In the genomic region with DNA sequence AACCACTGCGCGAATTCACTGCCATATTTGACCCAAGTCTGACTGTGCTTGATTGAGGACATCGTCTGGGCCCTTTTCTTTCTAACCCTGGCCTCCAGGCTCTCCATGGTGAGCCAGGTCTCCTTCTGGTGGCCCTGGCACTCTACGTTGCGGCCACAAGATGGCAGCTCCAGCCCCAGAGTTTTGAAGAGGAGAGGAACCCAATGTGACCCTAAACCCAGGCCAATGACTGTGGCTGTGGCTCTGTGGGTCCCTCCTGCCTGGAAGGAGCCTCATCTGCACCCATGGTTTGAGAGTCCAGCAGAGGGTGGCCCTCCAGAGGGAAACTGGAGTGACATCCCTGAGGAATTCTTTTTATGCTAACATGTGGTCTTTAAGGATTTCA, we compare ENCODE assay signal across 8 mouse cellular contexts.
DNase-seq lines count a peak whose midpoint lies in the region; ATAC-seq and TF ChIP-seq lines count a peak whose summit lies in the region.

No protein-coding gene starts in this region.

- 0 out of 2 replicates have a peak, but pooled peaks cover 2% of the 10 kb centered on the region for H3K4me1 ChIP-seq in thymus, adult 2 months (replicated peaks; ENCODE audit: control insufficient read depth, insufficient read depth, low read length)
- H3K4me1 ChIP-seq in kidney, embryonic 14.5 days (ENCODE audit: control insufficient read depth, insufficient read depth, low read length) = no peaks in the 10 kb centered on the region
- peaks cover 10% of the 10 kb centered on the region for H3K4me1 ChIP-seq in midbrain, embryonic 15.5 days

- no peak overlapping the region for H3K4me3 ChIP-seq in thymus, adult 2 months (ENCODE audit: control insufficient read depth, insufficient read depth, low read length)
- H3K4me3 ChIP-seq in kidney, embryonic 14.5 days (ENCODE audit: low read length) = no peak overlapping the region
- no peak overlapping the region for H3K4me3 ChIP-seq in midbrain, embryonic 15.5 days

- H3K9me3 ChIP-seq in kidney, embryonic 14.5 days (ENCODE audit: control insufficient read depth, low read length) = 0 out of 2 replicates have a peak, but pooled peaks cover 4% of the 10 kb centered on the region
- H3K9me3 ChIP-seq in midbrain, embryonic 15.5 days = no peaks in the 10 kb centered on the region

- peak; percentile 22; the same call in 1 of the 2 replicates for ATAC-seq in kidney, embryonic 14.5 days (ENCODE audit: low FRiP score, low TSS enrichment)
- ATAC-seq in midbrain, embryonic 15.5 days (replicated peaks) = peak; percentile 67; the same call in 1 of the 2 replicates

- H3K27ac ChIP-seq in thymus, adult 2 months (ENCODE audit: control insufficient read depth, insufficient read depth, low read length) = no peak overlapping the region
- no peak overlapping the region for H3K27ac ChIP-seq in kidney, embryonic 14.5 days (ENCODE audit: low read depth, low read length)
- no peak overlapping the region for H3K27ac ChIP-seq in midbrain, embryonic 15.5 days

- H3K27me3 ChIP-seq in thymus, adult 2 months (ENCODE audit: control insufficient read depth, insufficient read depth, low read length) = no peaks in the 10 kb centered on the region
- H3K27me3 ChIP-seq in kidney, embryonic 14.5 days (ENCODE audit: control insufficient read depth, insufficient read depth, low read length) = no peaks in the 10 kb centered on the region
- H3K27me3 ChIP-seq in midbrain, embryonic 15.5 days (replicated peaks) = no peaks in the 10 kb centered on the region

- H3K36me3 ChIP-seq in thymus, adult 2 months (ENCODE audit: control insufficient read depth, insufficient read depth, low read length) = no peaks in the 10 kb centered on the region
- no peaks in the 10 kb centered on the region for H3K36me3 ChIP-seq in kidney, embryonic 14.5 days (ENCODE audit: control insufficient read depth, insufficient read depth, low read length)
- H3K36me3 ChIP-seq in midbrain, embryonic 15.5 days (replicated peaks) = no peaks in the 10 kb centered on the region

- no peak overlapping the region for H3K9ac ChIP-seq in kidney, embryonic 14.5 days (ENCODE audit: low read depth, low read length)
- H3K9ac ChIP-seq in midbrain, embryonic 15.5 days = no peak overlapping the region

- no peak for TF ChIP-seq POLR2A in thymus, adult 2 months (IDR thresholded peaks at IDR 0.05; ENCODE audit: control insufficient read depth, extremely low read depth, insufficient read depth, low read length, poor library complexity)

- peak; percentile 41 for DNase-seq in gastrocnemius, postnatal 10 days
- no peak for DNase-seq in gastrocnemius, postnatal 36 days
- DNase-seq in thymus, adult 2 months = peak; percentile 49
- no peak for DNase-seq in thymus, adult 18-20 months
- DNase-seq in cerebellum, postnatal 36 days = peak; percentile 61 to 64
- no peak for DNase-seq in right cerebral cortex, postnatal 25 days

- intact Hi-C loops in gastrocnemius, postnatal 36 days (cut with DNase I) = no loop called here

- H3K4me2 ChIP-seq in kidney, embryonic 14.5 days (replicated peaks; ENCODE audit: low read depth, low read length) = no peak overlapping the region
- H3K4me2 ChIP-seq in midbrain, embryonic 15.5 days = no peak overlapping the region

- WGBS in thymus, adult 2 months = 62% methylated on average over 5 of the region's 5 CpGs
- whole genome bisulfite sequencing in kidney, embryonic 14.5 days = 42% methylated on average over 5 of the region's 5 CpGs
- WGBS in midbrain, embryonic 15.5 days = 41% methylated on average over 5 of the region's 5 CpGs

- TF ChIP-seq CTCF in thymus, adult 2 months (IDR thresholded peaks at IDR 0.05; ENCODE audit: borderline replicate concordance, control insufficient read depth, extremely low read depth, insufficient read depth, low read length, poor library complexity) = 0 out of 2 replicates have a peak, but pooled peaks have one; percentile 60

Comparison
In these comparisons a context has a peak if more than half of its experiments do, and no peak if none do; other contexts are left out.
1. DNase-seq: peak in gastrocnemius, postnatal 10 days (single experiment), thymus, adult 2 months (single experiment) and cerebellum, postnatal 36 days (2 of 2); none in gastrocnemius, postnatal 36 days (0 of 2), thymus, adult 18-20 months (0 of 2) and right cerebral cortex, postnatal 25 days (single experiment).